In genomic region chr4:118075343-118075742, GRCm38 (mm10) we compare ENCODE assay signal across 20 mouse cellular contexts.
"Had no signal": no experiment of that assay in that cellular context is flagged by ENCODE, and none has a peak within 500 bp of the region (broad histone marks: within the 10 kb centered on the region; RNA-seq: fewer than 3 reads in every experiment).

No protein-coding gene starts in this region.

- H3K4me3 ChIP-seq: heart, embryonic 10.5 days; heart, embryonic 12.5 days; hindbrain, embryonic 13.5 days; hindbrain, embryonic 15.5 days; limb, embryonic 13.5 days; limb, embryonic 15.5 days; liver, embryonic 13.5 days had no signal

- H3K9me3 ChIP-seq: heart, embryonic 10.5 days; hindbrain, embryonic 15.5 days; limb, embryonic 15.5 days had no signal

- ATAC-seq: hindbrain, postnatal 0 days; intestine, embryonic 16.5 days had no signal

- DNase-seq: gastrocnemius, postnatal 14 days; gastrocnemius, postnatal 36 days; heart, adult 18-20 months; heart, postnatal 10 days; heart, postnatal 36 days; kidney, adult 11 months; kidney, adult 2 months; kidney, postnatal 10 days; layer of hippocampus, adult 9-11 months; layer of hippocampus, postnatal 36 days; left cerebral cortex, postnatal 4 days; liver, embryonic 13.5 days had no signal

- H3K4me2 ChIP-seq: heart, embryonic 12.5 days; hindbrain, embryonic 13.5 days; hindbrain, embryonic 15.5 days; limb, embryonic 13.5 days; limb, embryonic 15.5 days; liver, embryonic 13.5 days had no signal

- H3K36me3 ChIP-seq: hindbrain, embryonic 13.5 days; hindbrain, embryonic 15.5 days; limb, embryonic 13.5 days; limb, embryonic 15.5 days had no signal

- H3K9ac ChIP-seq: heart, embryonic 12.5 days; hindbrain, embryonic 13.5 days; hindbrain, embryonic 15.5 days; limb, embryonic 13.5 days; limb, embryonic 15.5 days; liver, embryonic 13.5 days had no signal

- H3K4me1 ChIP-seq: hindbrain, embryonic 15.5 days had no signal

- H3K27ac ChIP-seq: heart, embryonic 10.5 days; hindbrain, embryonic 13.5 days; hindbrain, embryonic 15.5 days; hindbrain, postnatal 0 days; limb, embryonic 13.5 days; limb, embryonic 15.5 days had no signal

- H3K27me3 ChIP-seq: heart, embryonic 12.5 days; hindbrain, embryonic 13.5 days; hindbrain, embryonic 15.5 days; limb, embryonic 13.5 days; limb, embryonic 15.5 days; liver, embryonic 13.5 days had no signal
